Mouse (Mus musculus) kidney, adult 9 months (tissue): ENCODE measurements at regions not wholly inside any gene's neighbourhood (a gene's known extent, or its start where the extent isn't known, plus 50 kb on each side); places are given as distances from the start of the nearest gene placed in this dataset.
A peak's percentile ranks its signal among the peaks of the same experiment; 100 is the strongest.

ENCODE experiments used
- DNase-seq: peaks from one replicate; pipeline ENCODE4 v3.0.0; 2022

GRCm38 (mm10) chr16:50095858-50096551 is 295.7 kb downstream of the Cd47 start:
- peak; percentile 43 for DNase-seq

GRCm38 (mm10) chr16:50096563-50096962 is 296.2 kb downstream of the Cd47 start:
- DNase-seq: peak; percentile 4

- DNase-seq: no peak
Observed at GRCm38 (mm10) chr16:50103340-50103739, 303.0 kb downstream of the Cd47 start.

- DNase-seq: peak; percentile 11
Observed at GRCm38 (mm10) chr16:50118150-50118549, 314.0 kb downstream of the Bbx start.

GRCm38 (mm10) chr16:50122460-50122859 is 309.7 kb downstream of the Bbx start:
- no peak for DNase-seq

GRCm38 (mm10) chr16:50124646-50125045 is 307.5 kb downstream of the Bbx start:
- no peak for DNase-seq

GRCm38 (mm10) chr16:50125564-50125963 is 306.6 kb downstream of the Bbx start:
- DNase-seq: peak; percentile 65

GRCm38 (mm10) chr16:50131406-50131805 is 300.8 kb downstream of the Bbx start:
- no peak for DNase-seq
